Mouse (Mus musculus): Measurements from ENCODE around the gene Tmem52b. TPM values are rescaled to one million over a fixed set of nuclear protein-coding genes. Genes with fewer than 3 reads are reported as not detected.
"Not testable (repeated sequence)": the region's sequence is repeated elsewhere in the genome, so short reads cannot be mapped to it uniquely, and the experiment has no call there.

The Tmem52b gene
- not detected for total RNA-seq (2022)

- DNase-seq, result no peak
These were observed at the start of gene Tmem52b for GRCm38 (mm10) chr6:129512367-129512766. Tmem52b (plus strand) TSS chr6:129512555.

- DNase-seq, result no peak
These were observed 41.0 kb upstream of the Tmem52b start for GRCm38 (mm10) chr6:129471386-129471785.

- no peak for DNase-seq
These were observed 39.7 kb upstream of the Tmem52b start for GRCm38 (mm10) chr6:129472627-129473026.

GRCm38 (mm10) chr6:129476404-129477126 lies 35.8 kb upstream of the Tmem52b start:
- no peak for DNase-seq

GRCm38 (mm10) chr6:129480089-129480958 lies 32.0 kb upstream of the Tmem52b start:
- no peak for DNase-seq

- DNase-seq, result no peak
These were observed 17.4 kb upstream of the Tmem52b start for GRCm38 (mm10) chr6:129494924-129495323.

- DNase-seq, result no peak
These were observed 14.8 kb upstream of the Tmem52b start for GRCm38 (mm10) chr6:129497345-129498218.

GRCm38 (mm10) chr6:129499516-129499915 lies 12.8 kb upstream of the Tmem52b start:
- DNase-seq, result not testable (repeated sequence)

GRCm38 (mm10) chr6:129503471-129503870 lies 8.9 kb upstream of the Tmem52b start:
- DNase-seq, result no peak

GRCm38 (mm10) chr6:129507024-129507423 lies 5.3 kb upstream of the Tmem52b start, which contains the start of gene Olr1:
Olr1 (minus strand) TSS chr6:129507165.
- no peak for DNase-seq

- no peak for DNase-seq
These were observed 2.0 kb upstream of the Tmem52b start for GRCm38 (mm10) chr6:129510120-129510911.

- DNase-seq, result no peak
These were observed 513 bp downstream of the Tmem52b start for GRCm38 (mm10) chr6:129512868-129513267.

GRCm38 (mm10) chr6:129513409-129513808 lies 1.1 kb downstream of the Tmem52b start:
- no peak for DNase-seq

- no peak for DNase-seq
These were observed 2.0 kb downstream of the Tmem52b start for GRCm38 (mm10) chr6:129514376-129514775.

GRCm38 (mm10) chr6:129515068-129515467 lies 2.7 kb downstream of the Tmem52b start:
- DNase-seq, result no peak

GRCm38 (mm10) chr6:129516388-129516787 lies 4.0 kb downstream of the Tmem52b start:
- DNase-seq, result no peak

GRCm38 (mm10) chr6:129517752-129518408 lies 5.5 kb downstream of the Tmem52b start:
- no peak for DNase-seq

GRCm38 (mm10) chr6:129526069-129526468 lies 13.7 kb downstream of the Tmem52b start:
- DNase-seq, result no peak

GRCm38 (mm10) chr6:129527416-129527815 lies 15.1 kb downstream of the Tmem52b start:
- DNase-seq, result no peak

GRCm38 (mm10) chr6:129529605-129530004 lies 17.2 kb downstream of the Tmem52b start:
- no peak for DNase-seq

- no peak for DNase-seq
These were observed 17.9 kb downstream of the Tmem52b start for GRCm38 (mm10) chr6:129530261-129530660.

Data from adrenal gland, adult 8-10 months (tissue).